Mouse (Mus musculus) central nervous system, embryonic 14 days (tissue): ENCODE measurements around the gene Stxbp5. TPM values are rescaled to one million over a fixed set of nuclear protein-coding genes. Genes with fewer than 3 reads are reported as not detected.

Experiments
- polyA plus RNA-seq: library from polyadenylated mRNA; depleted of rRNA; stranded (reverse); fragments of >200 nt; gene quantifications from 2 replicates; pipeline ENCODE4 v1.2.3, GENCODE M21; 2012; rRNA removed

Stxbp5 gene
- polyA plus RNA-seq: 18.8 and 21.0 TPM in 2 replicates

DNA sequence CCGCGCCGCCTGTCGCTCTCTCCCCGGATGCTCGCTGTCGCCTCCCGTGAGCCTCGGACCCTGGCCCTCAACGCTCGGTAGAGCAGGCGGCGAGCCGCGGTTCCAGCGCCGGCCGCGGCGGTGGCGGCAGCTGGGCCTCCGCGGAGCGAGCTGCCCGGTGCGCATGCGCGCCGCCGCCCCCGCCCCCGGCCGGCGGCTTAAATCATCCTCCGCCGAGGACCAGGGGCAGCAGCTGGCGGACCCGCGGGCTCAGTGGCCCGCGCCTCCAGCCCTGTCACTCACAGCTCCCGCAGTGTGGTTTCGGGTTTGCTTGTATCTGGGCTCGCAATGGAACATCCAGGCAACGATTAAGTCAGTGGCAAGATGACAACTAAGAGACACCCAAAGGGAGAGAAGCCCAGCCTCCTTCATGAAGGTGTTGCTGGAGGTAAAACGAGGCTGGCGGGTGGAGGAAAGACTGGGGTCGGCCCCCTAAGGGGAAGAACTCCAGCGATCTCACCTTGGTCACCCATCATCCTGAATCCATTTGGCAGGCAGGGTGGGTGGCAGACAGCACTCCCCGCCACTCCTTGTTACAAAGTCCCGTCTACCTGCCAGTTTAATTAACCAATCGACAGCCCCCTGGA is at the start of gene Stxbp5:
Gene Stxbp5 (minus strand): TSS at position 9 of the 626 bp plus-strand sequence.

Other genes starting within 250 kb of the Stxbp5 start
- 5.6 and 7.1 TPM in 2 replicates for gene Samd5, start 225.9 kb downstream of the Stxbp5 start, polyA plus RNA-seq